Mouse (Mus musculus) lung, postnatal 25 days (tissue): Measurements from ENCODE around the gene Sec16a.
A peak's percentile ranks its signal among the peaks of the same experiment; 100 is the strongest.

Experiments used
- DNase-seq: peaks from one replicate; pipeline ENCODE4 v3.0.0; 2022; ENCODE audit warnings: low spot score

The Sec16a gene

GRCm38 (mm10) chr2:26474789-26475504, 29.9 kb upstream of the Sec16a start:
- peak; percentile 92 for DNase-seq

DNA sequence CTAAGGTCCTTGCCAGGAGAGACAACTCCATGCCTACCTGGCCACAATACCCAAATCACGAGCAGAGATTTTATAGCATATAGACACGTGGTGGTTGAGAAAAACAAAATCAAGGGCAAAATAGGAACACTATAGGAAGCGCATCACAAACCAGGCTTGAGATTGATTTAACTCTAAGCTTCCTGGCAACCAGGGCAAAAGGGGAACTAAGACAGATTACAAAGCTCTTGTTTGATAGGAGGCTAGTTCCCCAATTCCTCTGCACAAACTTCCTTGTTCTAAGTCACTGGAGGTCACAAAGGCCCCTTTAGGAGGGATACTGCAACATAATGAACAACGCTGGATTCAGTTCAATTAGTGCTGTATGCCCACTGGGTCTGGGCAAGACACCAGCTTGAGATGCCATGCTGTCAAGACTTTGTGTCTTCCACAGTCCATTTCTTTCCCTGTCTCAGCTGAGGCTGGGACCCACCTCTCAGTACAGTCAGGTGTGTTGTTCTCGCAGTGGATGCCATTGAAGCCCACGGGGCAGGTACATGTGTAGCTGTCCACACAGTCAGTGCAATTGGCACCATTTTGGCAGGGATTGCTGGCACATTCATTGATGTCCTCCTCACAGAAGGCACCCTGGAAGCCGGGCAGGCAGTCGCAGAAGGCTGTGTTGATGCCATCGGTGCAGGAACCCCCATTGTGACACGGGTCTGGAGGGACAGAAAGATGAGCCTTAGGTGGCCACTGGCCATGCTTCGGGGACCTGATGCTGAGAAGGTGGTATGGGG, 27.5 kb upstream of the Sec16a start:
- no peak for DNase-seq

- DNase-seq: no peak
Measured at GRCm38 (mm10) chr2:26471652-26472285, 26.8 kb upstream of the Sec16a start.

- DNase-seq: no peak
Measured at GRCm38 (mm10) chr2:26470967-26471366, 26.0 kb upstream of the Sec16a start.

DNA sequence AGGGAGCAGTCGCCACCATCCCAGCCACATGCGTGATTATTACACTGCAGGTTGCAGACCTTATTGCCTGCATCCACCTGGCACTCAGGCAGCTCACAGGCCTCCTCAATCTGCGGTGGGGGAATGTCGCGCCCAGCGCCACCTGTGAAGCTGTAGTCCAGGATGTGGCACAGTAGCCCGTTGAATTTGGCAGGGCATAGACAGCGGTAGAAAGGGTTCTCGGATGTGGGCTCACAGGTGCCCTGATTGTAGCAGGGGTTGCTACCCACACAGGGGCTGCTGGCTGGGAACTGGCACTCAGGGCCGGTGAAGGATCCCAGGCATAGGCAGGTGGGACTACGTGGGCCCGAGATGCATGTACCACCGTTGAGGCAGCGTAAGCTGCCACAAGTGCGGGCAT, 23.4 kb upstream of the Sec16a start:
- DNase-seq: no peak

DNA sequence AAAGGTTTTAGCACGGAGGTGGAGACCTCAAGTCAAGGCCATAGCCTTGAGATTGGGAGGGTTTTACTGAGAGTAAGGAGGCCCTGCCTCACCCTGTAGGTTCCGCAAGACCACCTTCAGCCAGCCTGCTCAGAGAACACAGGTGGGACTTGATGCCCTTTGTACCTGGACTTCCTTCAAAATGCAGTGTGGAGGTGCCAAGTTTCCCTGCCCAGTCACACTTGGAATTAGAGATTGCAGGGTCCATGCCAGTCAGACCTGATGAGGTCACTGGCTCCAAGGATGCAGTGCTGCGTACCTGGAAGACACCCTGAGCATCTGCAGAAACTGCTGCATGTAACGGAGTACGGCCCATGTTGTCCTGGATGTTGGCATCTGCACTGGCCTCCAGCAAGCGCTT, 18.4 kb upstream of the Sec16a start:
- DNase-seq: no peak

- no peak for DNase-seq
Measured at GRCm38 (mm10) chr2:26462980-26463379, 18.0 kb upstream of the Sec16a start.

GRCm38 (mm10) chr2:26461667-26462066, 16.7 kb upstream of the Sec16a start:
- DNase-seq: no peak

- DNase-seq: no peak
Measured at GRCm38 (mm10) chr2:26460837-26461236, 15.8 kb upstream of the Sec16a start.

DNA sequence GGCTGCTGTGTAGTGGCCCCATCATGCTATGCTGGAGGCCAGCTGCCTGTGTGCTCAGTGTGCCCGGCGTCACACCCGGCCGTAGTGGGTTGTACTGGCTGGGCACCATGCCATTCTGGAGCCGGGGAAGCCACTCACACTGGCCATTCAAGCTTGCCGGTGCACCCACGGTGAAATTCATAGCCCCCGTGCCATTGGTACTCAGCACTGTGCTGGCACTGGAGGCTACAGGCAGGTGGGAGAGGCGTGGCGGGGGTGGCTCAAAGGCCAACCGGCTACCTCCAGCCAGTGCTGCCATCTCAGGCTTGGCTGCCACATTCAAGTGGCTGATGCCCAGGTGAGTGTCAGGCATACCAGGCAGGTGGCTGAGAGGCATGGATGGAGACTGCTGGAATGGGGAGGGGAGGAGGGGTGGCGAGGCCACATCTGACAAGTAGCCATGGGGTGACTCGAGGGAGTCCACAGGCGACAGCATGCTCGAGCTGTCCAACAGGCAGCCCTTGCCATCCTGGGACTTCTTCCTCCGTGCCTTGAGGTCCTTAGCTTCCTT, 15.2 kb upstream of the Sec16a start:
- peak; percentile 24 for DNase-seq

- DNase-seq: peak; percentile 34
Measured at GRCm38 (mm10) chr2:26459478-26459877, 14.5 kb upstream of the Sec16a start.

DNA sequence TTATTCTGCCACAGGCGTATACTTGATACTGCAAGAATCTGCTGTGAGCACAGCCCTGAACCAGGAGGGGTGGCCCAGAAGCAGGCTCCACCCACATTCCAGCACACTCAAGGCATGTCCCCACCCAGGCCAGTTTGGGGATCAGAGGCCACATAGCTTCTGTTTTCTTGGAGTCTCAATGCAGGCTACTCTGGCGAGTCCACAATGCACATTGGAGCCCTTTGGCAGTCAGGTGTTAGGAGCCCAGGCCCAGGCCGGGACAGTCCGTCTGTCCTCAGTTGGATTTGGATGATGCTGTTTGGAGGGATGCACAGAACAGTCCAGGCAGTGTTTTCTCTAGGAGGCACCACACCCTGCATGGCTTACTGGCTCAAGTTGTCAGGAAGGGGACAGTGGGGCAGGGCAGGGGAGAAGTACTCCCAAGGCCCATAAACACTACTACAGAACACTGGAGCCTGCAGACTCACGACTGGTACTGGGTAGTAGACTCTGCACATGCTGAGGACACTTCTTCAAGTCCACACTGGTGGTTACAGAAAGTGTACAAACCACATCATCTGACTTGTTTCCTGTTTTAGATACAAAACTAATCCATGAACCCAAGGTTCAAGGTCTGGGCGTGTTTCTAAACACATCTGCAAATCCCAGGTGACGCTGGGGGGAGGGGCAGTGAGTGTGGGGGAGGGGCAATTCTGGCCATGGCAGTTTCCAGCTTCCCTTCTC, 13.5 kb upstream of the Sec16a start:
- peak; percentile 73 for DNase-seq

DNA sequence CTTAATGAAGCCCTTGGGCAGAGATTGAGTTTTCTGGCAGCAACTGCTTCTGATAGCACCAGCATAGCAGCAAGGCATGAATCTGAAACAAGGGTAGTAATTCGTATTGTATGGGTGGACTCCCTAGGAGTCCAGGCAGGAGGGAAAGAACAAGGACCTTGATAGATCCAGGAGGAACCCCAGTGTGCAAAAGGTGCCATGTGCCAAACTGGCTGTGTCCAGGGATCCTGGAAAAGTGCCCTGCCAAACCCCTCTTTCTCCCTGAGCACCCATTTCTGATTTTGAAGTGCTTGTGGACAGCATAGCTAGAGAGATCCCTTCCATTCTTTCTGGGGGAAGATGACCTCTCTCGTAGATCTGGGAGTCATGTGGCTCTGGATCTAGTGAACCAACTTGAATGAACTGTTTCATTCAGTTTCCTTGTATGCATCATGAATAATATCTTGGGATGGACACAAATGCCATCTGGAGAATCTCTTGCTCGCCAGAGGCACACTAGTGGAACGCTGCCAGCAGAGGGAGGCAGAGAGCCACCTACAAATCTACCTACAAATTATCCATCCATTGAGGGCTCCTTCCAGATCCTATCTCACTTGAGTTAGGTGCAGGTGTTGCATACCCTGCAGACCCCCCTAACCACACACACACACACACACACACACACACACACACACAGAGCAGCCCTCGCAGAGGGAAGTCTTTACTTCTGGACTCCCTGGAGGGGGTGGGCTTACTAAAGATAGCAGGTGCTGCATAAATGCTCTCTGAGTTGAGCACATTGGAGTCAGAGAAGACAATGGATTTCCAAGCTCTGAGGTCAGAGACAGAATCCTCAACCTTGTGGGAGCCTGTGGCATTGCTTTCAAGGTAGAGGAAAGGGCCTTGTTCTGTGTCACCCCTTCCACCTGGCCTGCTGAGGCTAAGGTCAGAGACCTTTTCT, 4.4 kb upstream of the Sec16a start:
- peak; percentile 77 for DNase-seq

DNA sequence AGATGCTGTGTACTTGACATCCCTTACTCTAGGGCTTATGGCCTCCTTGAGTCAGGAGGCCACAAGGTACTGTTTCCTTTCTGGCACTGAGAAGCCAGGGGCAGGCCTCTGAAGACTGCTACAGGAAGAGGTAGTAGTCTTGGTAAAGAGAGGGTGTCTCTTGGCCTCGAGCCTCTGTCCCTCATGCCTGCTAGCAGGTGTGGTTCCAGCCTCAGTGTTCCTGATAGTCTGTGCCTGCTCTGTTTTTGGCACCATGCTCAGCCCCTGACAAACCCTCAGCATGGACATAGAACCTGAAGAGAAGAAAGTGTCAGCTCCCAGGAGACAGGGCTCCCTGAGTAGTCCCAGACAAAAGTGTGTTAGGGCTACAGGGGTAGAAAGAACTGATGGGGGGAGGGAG, 2.4 kb upstream of the Sec16a start:
- DNase-seq: no peak

DNA sequence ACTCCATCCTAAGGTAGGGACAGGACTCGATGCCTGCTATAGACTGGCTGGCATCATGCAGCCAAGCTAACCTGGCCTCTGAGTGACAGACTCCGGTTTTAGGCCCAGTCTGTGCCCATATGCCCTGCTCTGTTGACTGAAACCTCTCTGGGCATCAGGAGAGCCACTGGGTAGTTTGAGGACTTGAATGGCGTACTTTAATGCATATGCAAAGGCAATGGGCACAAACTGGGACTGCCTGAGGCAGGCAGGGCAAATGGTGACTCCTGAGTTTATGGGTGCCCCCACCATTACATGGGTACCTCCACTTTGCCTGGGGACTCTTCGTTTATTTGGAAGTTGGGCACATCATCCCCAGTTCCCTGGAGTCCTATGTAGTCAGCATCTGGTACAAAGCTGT, 1.7 kb upstream of the Sec16a start:
- DNase-seq: no peak

DNA sequence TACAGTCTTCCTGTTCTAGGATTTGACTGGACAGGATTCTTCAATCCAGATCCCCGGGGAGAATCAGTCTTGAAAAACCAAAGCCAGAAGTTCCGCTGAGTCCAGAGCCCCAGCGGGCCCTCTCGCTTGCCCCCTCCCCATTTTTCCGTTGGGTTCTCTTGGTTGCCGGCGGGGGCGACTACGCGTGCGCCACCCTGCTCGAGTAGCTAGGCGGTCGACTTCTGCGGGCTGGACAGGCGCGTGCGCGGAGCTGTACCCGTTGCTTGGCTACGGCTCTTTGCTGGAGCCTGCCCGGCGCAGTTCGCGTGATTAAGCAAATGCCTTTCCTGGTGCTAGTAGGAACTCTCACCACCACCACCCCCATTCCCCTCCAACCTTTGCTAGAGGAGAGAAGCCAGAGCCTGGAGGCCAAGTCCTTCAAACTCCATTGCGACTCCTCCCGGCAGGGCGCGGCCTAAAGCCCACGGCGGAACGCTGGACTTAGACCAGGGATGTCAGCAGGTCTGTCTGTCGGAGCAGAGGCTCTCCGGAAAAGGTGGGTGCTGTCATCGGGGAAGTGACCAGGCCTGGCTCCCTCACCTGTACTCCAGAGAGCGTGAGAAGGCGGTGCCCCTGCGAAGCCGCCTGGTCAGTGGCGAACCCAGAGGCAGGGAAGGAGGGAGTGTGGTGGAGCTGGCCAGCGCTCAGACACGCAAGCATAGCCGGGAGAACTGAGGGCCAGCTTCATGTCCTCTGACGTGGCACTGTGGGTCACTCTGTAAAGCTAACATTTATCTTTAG, 840 bp upstream of the Sec16a start:
- peak; percentile 94 for DNase-seq

DNA sequence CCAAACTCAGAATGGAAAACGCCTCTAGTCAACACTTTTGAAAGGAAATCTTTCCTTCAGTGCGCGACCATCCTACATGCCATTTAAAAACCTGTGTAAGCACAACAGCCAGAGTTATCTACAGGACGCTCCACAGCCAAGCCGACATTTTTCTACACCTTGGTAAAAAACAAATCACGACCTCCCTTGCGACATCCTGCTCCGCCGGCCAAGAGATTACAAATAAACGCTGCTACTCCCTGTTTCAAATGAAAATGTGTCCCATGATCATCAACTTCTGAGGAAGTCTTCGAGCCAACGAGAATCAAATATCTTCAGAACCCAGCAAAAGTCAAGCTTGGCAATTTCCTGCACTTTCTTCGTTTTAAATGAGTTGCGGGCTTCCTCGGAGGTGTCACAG, 648 bp downstream of the Sec16a start:
- peak; percentile 29 for DNase-seq

- DNase-seq: no peak
Measured at GRCm38 (mm10) chr2:26443876-26444275, 1.1 kb downstream of the Sec16a start.

GRCm38 (mm10) chr2:26442843-26443242, 2.2 kb downstream of the Sec16a start:
- DNase-seq: no peak

DNA sequence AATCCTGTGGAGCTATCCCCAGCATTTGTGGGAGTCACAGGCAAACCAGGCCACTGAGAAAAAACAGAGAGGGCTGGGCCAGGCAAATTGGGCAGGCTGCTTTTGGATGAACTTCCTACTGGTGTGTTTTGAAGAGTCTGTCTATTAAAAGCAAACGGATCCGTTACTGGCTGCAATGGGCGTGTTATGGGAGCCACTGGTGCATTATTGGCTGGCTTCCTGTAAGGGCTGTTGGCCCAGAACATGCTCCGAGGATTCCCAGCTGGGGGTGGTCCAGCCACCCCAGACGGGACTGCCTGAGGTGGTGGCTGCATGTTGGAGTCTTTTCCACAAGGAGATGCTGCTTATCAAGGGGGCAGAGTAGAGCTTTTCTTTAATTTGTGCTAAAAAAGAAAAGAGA, 3.3 kb downstream of the Sec16a start:
- DNase-seq: no peak
